Mouse (Mus musculus) CH12.LX (cell line): Measurements from ENCODE around the gene Myo1c. TPM values are rescaled to one million over a fixed set of nuclear protein-coding genes. Genes with fewer than 3 reads are reported as not detected.
A peak's percentile ranks its signal among the peaks of the same experiment; 100 is the strongest.

Experiments used
- DNase-seq: peaks from one replicate; pipeline ENCODE4 v3.0.0-alpha.2; 2013; ENCODE audit errors: extremely low read depth
- H3K27ac ChIP-seq: 2 replicates; pipeline ENCODE4 v1.5.1; 2012; ENCODE audit warnings: low read depth, mild to moderate bottlenecking, control low read depth, moderate library complexity; ENCODE audit not compliant: insufficient read depth
- H3K27me3 ChIP-seq: replicated peaks from 2 replicates; pipeline ENCODE3; 2012; ENCODE audit warnings: inconsistent platforms
- H3K36me3 ChIP-seq, 2 experiments: replicated peaks in 1 of 2; 2 replicates each; pipeline versions ENCODE3 to v1.6.1; 2012; ENCODE audit warnings: inconsistent platforms in 1 of 2, low read length in 1 of 2, mild to moderate bottlenecking in 1 of 2, mixed read lengths in 1 of 2, moderate library complexity in 1 of 2; ENCODE audit not compliant: control insufficient read depth in 1 of 2, insufficient read depth in 1 of 2
- H3K4me1 ChIP-seq, 2 experiments: 2 replicates each; pipeline ENCODE4 v1.6.1; 2012; ENCODE audit warnings: inconsistent platforms in 1 of 2, moderate library complexity in 1 of 2; ENCODE audit not compliant: insufficient read depth in 2 of 2, control insufficient read depth in 1 of 2
- H3K4me2 ChIP-seq: 2 replicates; pipeline ENCODE4 v1.6.1; 2012; ENCODE audit warnings: low read depth, mild to moderate bottlenecking, control low read depth; ENCODE audit not compliant: poor library complexity, insufficient read depth, severe bottlenecking
- H3K4me3 ChIP-seq, 3 experiments: fragments of 150-350 bp in 1 of 3; sonication (generic) in 1 of 3; replicated peaks in 1 of 3; 2 replicates each; pipeline versions ENCODE3 to v1.5.1; 2011 to 2012; ENCODE audit warnings: low read depth in 2 of 3, low read length in 2 of 3, mild to moderate bottlenecking in 2 of 3, moderate library complexity in 2 of 3, control low read depth in 1 of 3, improper control_type of control experiment in 1 of 3, inconsistent platforms in 1 of 3, mixed read lengths in 1 of 3; ENCODE audit not compliant: poor library complexity in 1 of 3
- H3K79me2 ChIP-seq: replicated peaks from 2 replicates; pipeline ENCODE4 v1.6.1; 2012; ENCODE audit warnings: mild to moderate bottlenecking, moderate library complexity; ENCODE audit not compliant: control insufficient read depth, poor library complexity, insufficient read depth, severe bottlenecking; ENCODE audit errors: extremely low read depth
- H3K9ac ChIP-seq: 2 replicates; pipeline ENCODE4 v1.6.1; 2012; ENCODE audit warnings: low read depth, mild to moderate bottlenecking, control low read depth, moderate library complexity; ENCODE audit not compliant: insufficient read depth
- H3K9me3 ChIP-seq: replicated peaks from 2 replicates; pipeline ENCODE3; 2012; ENCODE audit warnings: low read length, inconsistent platforms, mixed read lengths
- BHLHE40 ChIP-seq: IDR thresholded peaks from 2 replicates; pipeline ENCODE4 v1.6.1; 2011; ENCODE audit warnings: mild to moderate bottlenecking, low read depth, low read length, improper control_type of control experiment
- CHD1 ChIP-seq: IDR thresholded peaks from 2 replicates; pipeline ENCODE4 v1.6.1; 2012; ENCODE audit warnings: low read depth, low read length, improper control_type of control experiment, inconsistent platforms
- CHD2 ChIP-seq: IDR thresholded peaks from 2 replicates; pipeline ENCODE4 v1.6.1; 2011; ENCODE audit warnings: low read length, improper control_type of control experiment
- CTCF ChIP-seq, 2 experiments: IDR thresholded peaks in 1 of 2; conservative IDR thresholded peaks in 1 of 2; 2 replicates each; pipeline ENCODE4 v1.5.1; 2011 to 2012; ENCODE audit warnings: low read depth in 2 of 2, low read length in 2 of 2, improper control_type of control experiment in 1 of 2, inconsistent platforms in 1 of 2, mild to moderate bottlenecking in 1 of 2, moderate library complexity in 1 of 2
- EP300 ChIP-seq: IDR thresholded peaks from 2 replicates; pipeline ENCODE4 v1.6.1; 2011; ENCODE audit warnings: low read length, improper control_type of control experiment
- ETS1 ChIP-seq: conservative IDR thresholded peaks from 2 replicates; pipeline ENCODE4 v1.6.1; 2012; ENCODE audit warnings: low read depth, mild to moderate bottlenecking, inconsistent platforms, low read length, improper control_type of control experiment, moderate library complexity
- GABPA ChIP-seq: IDR thresholded peaks from 2 replicates; pipeline ENCODE4 v1.6.1; 2012; ENCODE audit warnings: low read depth, low read length, improper control_type of control experiment, inconsistent platforms; ENCODE audit not compliant: insufficient replicate concordance
- IRF4 ChIP-seq: IDR thresholded peaks from 2 replicates; pipeline ENCODE4 v1.6.1; 2014; ENCODE audit warnings: low read depth, mild to moderate bottlenecking, inconsistent platforms, low read length, improper control_type of control experiment
- JUN ChIP-seq: IDR thresholded peaks from 2 replicates; pipeline ENCODE4 v1.6.1; 2011; ENCODE audit warnings: low read depth, mild to moderate bottlenecking, low read length, improper control_type of control experiment, moderate library complexity; ENCODE audit not compliant: insufficient read depth
- JUND ChIP-seq: conservative IDR thresholded peaks from 2 replicates; pipeline ENCODE4 v1.6.1; 2011; ENCODE audit warnings: low read depth, low read length, improper control_type of control experiment
- KAT2A ChIP-seq: IDR thresholded peaks from 2 replicates; pipeline ENCODE4 v1.6.1; 2012; ENCODE audit warnings: low read length, improper control_type of control experiment, inconsistent platforms; ENCODE audit not compliant: insufficient replicate concordance
- MAFK ChIP-seq: IDR thresholded peaks from 2 replicates; pipeline ENCODE4 v1.6.1; 2011; ENCODE audit warnings: low read length, improper control_type of control experiment; ENCODE audit not compliant: insufficient replicate concordance
- MAX ChIP-seq: IDR thresholded peaks from 2 replicates; pipeline ENCODE4 v1.6.1; 2011; ENCODE audit warnings: low read length, improper control_type of control experiment
- MEF2A ChIP-seq: IDR thresholded peaks from 2 replicates; pipeline ENCODE4 v1.6.1; 2014; ENCODE audit warnings: low read depth, mild to moderate bottlenecking, inconsistent platforms, low read length, improper control_type of control experiment, borderline replicate concordance
- MXI1 ChIP-seq: IDR thresholded peaks from 2 replicates; pipeline ENCODE4 v1.6.1; 2011; ENCODE audit warnings: mild to moderate bottlenecking, low read depth, low read length, improper control_type of control experiment
- MYC ChIP-seq: IDR thresholded peaks from 2 replicates; pipeline ENCODE4 v1.6.1; 2011; ENCODE audit warnings: low read depth, mild to moderate bottlenecking, improper control_type of control experiment, low read length
- NELFE ChIP-seq: IDR thresholded peaks from 2 replicates; pipeline ENCODE4 v1.6.1; 2011; ENCODE audit warnings: low read depth, low read length, improper control_type of control experiment
- NRF1 ChIP-seq: IDR thresholded peaks from 2 replicates; pipeline ENCODE4 v1.6.1; 2014; ENCODE audit warnings: low read depth, mild to moderate bottlenecking, inconsistent platforms, low read length, improper control_type of control experiment, moderate library complexity
- PAX5 ChIP-seq: IDR thresholded peaks from 2 replicates; pipeline ENCODE4 v1.6.1; 2012; ENCODE audit warnings: low read length, inconsistent platforms, mixed read lengths
- POLR2A ChIP-seq: IDR thresholded peaks from 2 replicates; pipeline ENCODE4 v1.6.1; 2011; ENCODE audit warnings: low read depth, mild to moderate bottlenecking, improper control_type of control experiment, low read length
- POLR2AphosphoS2 ChIP-seq: IDR thresholded peaks from 2 replicates; pipeline ENCODE4 v1.6.1; 2011; ENCODE audit warnings: low read depth, low read length, improper control_type of control experiment
- RAD21 ChIP-seq: IDR thresholded peaks from 2 replicates; pipeline ENCODE4 v1.6.1; 2011; ENCODE audit warnings: low read depth, mild to moderate bottlenecking, low read length, improper control_type of control experiment, moderate library complexity
- RCOR1 ChIP-seq: conservative IDR thresholded peaks from 2 replicates; pipeline ENCODE4 v1.6.1; 2012; ENCODE audit warnings: low read depth, mild to moderate bottlenecking, inconsistent platforms, low read length, improper control_type of control experiment
- SMC3 ChIP-seq: IDR thresholded peaks from 2 replicates; pipeline ENCODE4 v1.6.1; 2011; ENCODE audit warnings: low read depth, low read length, improper control_type of control experiment
- TCF12 ChIP-seq: IDR thresholded peaks from 2 replicates; pipeline ENCODE4 v1.6.1; 2014; ENCODE audit warnings: low read depth, mild to moderate bottlenecking, inconsistent platforms, low read length, improper control_type of control experiment
- UBTF ChIP-seq: IDR thresholded peaks from 2 replicates; pipeline ENCODE4 v1.6.1; 2012; ENCODE audit warnings: low read depth, mild to moderate bottlenecking, inconsistent platforms, low read length, improper control_type of control experiment, moderate library complexity
- USF1 ChIP-seq: IDR thresholded peaks from 2 replicates; pipeline ENCODE4 v1.6.1; 2014; ENCODE audit warnings: low read depth, mild to moderate bottlenecking, inconsistent platforms, low read length, improper control_type of control experiment
- USF2 ChIP-seq: conservative IDR thresholded peaks from 2 replicates; pipeline ENCODE4 v1.6.1; 2011; ENCODE audit warnings: low read depth, low read length, improper control_type of control experiment
- ZC3H11A ChIP-seq: IDR thresholded peaks from 2 replicates; pipeline ENCODE4 v1.6.1; 2012; ENCODE audit warnings: low read depth, mild to moderate bottlenecking, inconsistent platforms, low read length, improper control_type of control experiment
- ZKSCAN1 ChIP-seq: IDR thresholded peaks from 2 replicates; pipeline ENCODE4 v1.6.1; 2012; ENCODE audit warnings: low read depth, inconsistent platforms, low read length, improper control_type of control experiment, borderline replicate concordance
- ZMIZ1 ChIP-seq: IDR thresholded peaks from 2 replicates; pipeline ENCODE4 v1.6.1; 2012; ENCODE audit warnings: low read depth, mild to moderate bottlenecking, inconsistent platforms, low read length, improper control_type of control experiment
- ZNF384 ChIP-seq: IDR thresholded peaks from 2 replicates; pipeline ENCODE4 v1.6.1; 2012; ENCODE audit warnings: low read depth, low read length, improper control_type of control experiment, inconsistent platforms
- dilution Hi-C: fragments of 300-500 bp; cut with MboI; formaldehyde crosslinking; loops from 2 replicates; pipeline ENCODE4 v1.14.3; 2020; ENCODE audit warnings: low sequenced_read_pairs; ENCODE audit not compliant: extremely low pct_unique_long_range_greater_than_20kb, extremely low pct_ligation_motif_present
- in situ Hi-C: fragments of 300-500 bp; cut with MboI; formaldehyde crosslinking; loops from 3 replicates; pipeline ENCODE4 v1.14.3; 2019; ENCODE audit warnings: low sequenced_read_pairs, low pct_ligation_motif_present, low pct_unique_long_range_greater_than_20kb, mixed read lengths
- polyA plus RNA-seq: library from polyadenylated mRNA; unstranded; fragments of >175 nt; gene quantifications from 2 replicates; pipeline ENCODE4 v1.2.1, GENCODE M21; 2012; ENCODE audit warnings: low read depth; ENCODE audit not compliant: insufficient read length
- total RNA-seq, 2 experiments: library from RNA; depleted of rRNA; stranded (reverse); fragments of 300-350 nt in 1 of 2; fragments of >200 nt in 1 of 2; gene quantifications; 2 replicates each; pipeline ENCODE4 v1.2.3; 2012 to 2014

The Myo1c gene
- total and polyA plus RNA-seq, 3 experiments: 21.9 to 52.0 (median 41.1) TPM

DNA sequence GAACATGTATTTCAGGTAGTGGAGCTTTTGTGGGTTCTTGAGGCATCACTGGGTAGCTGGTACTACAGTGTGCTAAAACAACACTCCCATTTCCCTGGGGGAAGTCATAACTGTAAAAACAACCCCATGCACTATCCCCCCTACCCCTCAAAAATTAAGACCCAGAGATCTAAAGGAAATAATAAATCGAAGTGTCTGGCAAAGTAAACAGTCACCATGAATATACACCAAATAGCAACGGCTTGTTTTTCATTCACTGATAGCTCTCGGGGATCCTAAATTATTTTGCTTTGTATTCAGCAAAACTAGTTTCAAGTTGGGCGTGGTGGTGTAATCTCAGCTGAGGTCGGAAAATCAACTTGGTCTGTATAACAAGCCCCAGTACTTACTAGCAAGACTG is 20.2 kb upstream of the Myo1c start:
- Histone ChIP-seq H3K4me2 (peak overlapping the region; percentile 72), H3K79me2 (no peaks in the 10 kb centered on the region), H3K9me3 (no peaks in the 10 kb centered on the region), H3K9ac (peak overlapping the region; percentile 91), H3K4me1 (peaks cover 5 to 36% of the 10 kb centered on the region in 2 experiments; a peak in 3 of 4 replicates), H3K27me3 (no peaks in the 10 kb centered on the region), H3K4me3 (peak overlapping the region; percentile 65 to 79 (median 68)), H3K27ac (peak overlapping the region; percentile 29; the same call in 1 of the 2 replicates), H3K36me3 (peaks cover 45 to 71% of the 10 kb centered on the region in 2 experiments)
- no peak for DNase-seq
- dilution Hi-C loops: no loop called here
- peak; percentile 92 for TF ChIP-seq CHD1
- no peak for TF ChIP-seq RCOR1
- in situ Hi-C loops: no loop called here

DNA sequence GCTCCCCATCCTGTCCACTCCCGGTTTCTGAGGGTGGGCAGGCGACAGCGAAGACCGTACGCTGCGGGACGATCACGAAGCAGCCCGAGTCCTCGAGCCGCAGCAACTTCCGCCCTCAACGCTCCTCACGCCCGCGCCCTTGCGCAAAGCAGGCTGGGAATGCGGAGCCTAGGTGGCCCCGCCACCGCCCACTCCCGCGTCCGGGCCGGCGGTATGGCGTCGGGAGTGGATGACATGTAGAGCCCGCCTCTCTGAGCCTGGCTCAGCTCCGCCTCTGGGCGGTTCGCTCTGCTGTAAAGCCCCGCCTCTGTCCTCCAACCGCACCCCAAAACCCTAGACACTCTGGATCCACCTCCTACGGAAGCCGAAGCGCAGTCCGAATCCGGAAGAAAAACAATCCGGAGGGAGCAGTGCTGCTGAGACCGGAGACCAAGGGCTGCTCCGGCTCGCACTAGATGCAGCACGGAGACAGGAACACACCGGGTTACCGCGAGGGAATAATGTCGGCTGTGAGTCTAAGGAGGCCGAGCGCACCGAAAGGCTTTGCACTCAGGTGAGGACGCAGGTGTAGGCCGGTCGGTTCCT is 19.6 kb upstream of the Myo1c start, which contains the start of gene Inpp5k:
TSS of gene Inpp5k (plus strand) at position 344 of the 585 bp plus-strand sequence.
- peak within 1 kb of the TSS; percentile 85 for H3K4me2 ChIP-seq
- H3K79me2 ChIP-seq: no peaks in the 10 kb centered on the region
- DNase-seq: peak; percentile 98
- in situ Hi-C loops (no loop called here), dilution Hi-C loops (no loop called here)
- H3K36me3 ChIP-seq: peaks cover 45 to 71% of the 10 kb centered on the region in 2 experiments
- no peaks in the 10 kb centered on the region for H3K27me3 ChIP-seq
- H3K9ac ChIP-seq: peak within 1 kb of the TSS; percentile 91
- peak within 1 kb of the TSS; percentile 61 for H3K27ac ChIP-seq
- peak within 1 kb of the TSS; percentile 68 to 81 (median 79) for H3K4me3 ChIP-seq
- peaks cover 5 to 38% of the 10 kb centered on the region in 2 experiments; a peak in 3 of 4 replicates for H3K4me1 ChIP-seq
- H3K9me3 ChIP-seq: no peaks in the 10 kb centered on the region
- TF ChIP-seq MYC: no peak
- TF ChIP-seq USF1: no peak
- peak; percentile 81 for TF ChIP-seq MXI1
- no peak for TF ChIP-seq CHD1
- no peak for TF ChIP-seq USF2
- no peak for TF ChIP-seq SMC3
- TF ChIP-seq ZNF384: no peak
- no peak for TF ChIP-seq GABPA
- no peak for TF ChIP-seq EP300
- TF ChIP-seq BHLHE40: peak; percentile 36; the same call in 1 of the 2 replicates
- no peak for TF ChIP-seq PAX5
- TF ChIP-seq CTCF (conservative IDR thresholded peaks at IDR 0.05 in 1 of 2, IDR thresholded peaks at IDR 0.05 in 1 of 2; ENCODE audit: low read depth in 2 of 2, low read length in 2 of 2): no peak
- no peak for TF ChIP-seq JUN
- TF ChIP-seq KAT2A: peak; percentile 49; the same call in 1 of the 2 replicates
- TF ChIP-seq JUND: no peak
- TF ChIP-seq ZC3H11A: no peak
- no peak for TF ChIP-seq CHD2
- TF ChIP-seq RAD21: no peak
- TF ChIP-seq POLR2A: peak; percentile 99
- peak; percentile 73 for TF ChIP-seq NRF1
- TF ChIP-seq POLR2AphosphoS2: peak; percentile 96
- TF ChIP-seq NELFE: peak; percentile 98
- TF ChIP-seq IRF4: peak; percentile 71
- TF ChIP-seq RCOR1: no peak
- peak; percentile 88 for TF ChIP-seq MAX
- peak; percentile 29; the same call in 1 of the 2 replicates for TF ChIP-seq ETS1
- no peak for TF ChIP-seq ZKSCAN1
- TF ChIP-seq MEF2A: peak; percentile 62; the same call in 1 of the 2 replicates
- no peak for TF ChIP-seq MAFK
- TF ChIP-seq ZMIZ1: peak; percentile 95
- peak; percentile 93 for TF ChIP-seq TCF12
- TF ChIP-seq UBTF: no peak
